Comparison of ENCODE assay signal across 15 mouse cellular contexts in the genomic region with DNA sequence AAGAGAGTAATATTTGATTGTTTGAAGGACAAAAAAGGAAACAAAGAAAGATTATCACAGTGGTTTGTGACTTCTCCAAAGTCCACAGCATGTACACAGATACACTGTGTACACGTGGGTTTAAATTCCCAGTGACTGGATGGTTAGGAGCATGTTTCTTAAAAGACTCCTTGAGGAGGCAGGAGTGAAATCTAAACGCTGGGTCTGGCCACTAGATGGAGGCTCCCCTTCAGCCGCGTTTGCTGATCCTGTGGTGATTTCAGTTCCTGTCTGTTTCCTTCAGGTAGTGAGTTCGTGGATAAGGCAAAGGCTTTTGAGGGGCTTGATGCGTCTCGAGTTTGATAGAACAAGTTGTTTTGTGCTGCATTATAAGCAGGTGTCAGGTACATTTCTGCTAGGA. TPM values are rescaled to one million over a fixed set of nuclear protein-coding genes. Genes with fewer than 3 reads are reported as not detected.
A peak's percentile ranks its signal among the peaks of the same experiment; 100 is the strongest.
DNase-seq lines count a peak whose midpoint lies in the region; ATAC-seq and TF ChIP-seq lines count a peak whose summit lies in the region.
"Had no signal": no experiment of that assay in that cellular context is flagged by ENCODE, and none has a peak within 500 bp of the region (broad histone marks: within the 10 kb centered on the region; RNA-seq: fewer than 3 reads in every experiment).

No protein-coding gene starts in this region.

- no peak for TF ChIP-seq EP300 in heart, postnatal 0 days (IDR thresholded peaks at IDR 0.05; ENCODE audit: low read depth)

- no peak overlapping the region for H3K27ac ChIP-seq in heart, postnatal 0 days (ENCODE audit: low read depth)
- H3K27ac ChIP-seq in midbrain, postnatal 0 days (ENCODE audit: low read depth, low read length), result no peak overlapping the region
- H3K27ac ChIP-seq in midbrain, embryonic 13.5 days, result no peak overlapping the region
- H3K27ac ChIP-seq: forebrain, embryonic 12.5 days; heart, embryonic 15.5 days; hindbrain, embryonic 10.5 days; kidney, embryonic 15.5 days had no signal

- 0 out of 2 replicates have a peak, but pooled peaks have one; percentile 9 for TF ChIP-seq CTCF in heart, postnatal 0 days (IDR thresholded peaks at IDR 0.05; ENCODE audit: low read depth)
- peak; percentile 40 for TF ChIP-seq CTCF in midbrain, postnatal 0 days (IDR thresholded peaks at IDR 0.05)
- TF ChIP-seq CTCF in Patski (IDR thresholded peaks at IDR 0.05), result peak; percentile 25

- H3K4me1 ChIP-seq in heart, postnatal 0 days (ENCODE audit: control insufficient read depth, insufficient read depth), result no peaks in the 10 kb centered on the region
- H3K4me1 ChIP-seq in midbrain, postnatal 0 days (ENCODE audit: insufficient read depth, low read length), result no peaks in the 10 kb centered on the region
- H3K4me1 ChIP-seq in midbrain, embryonic 13.5 days (replicated peaks), result no peaks in the 10 kb centered on the region
- H3K4me1 ChIP-seq: forebrain, embryonic 12.5 days; heart, embryonic 15.5 days; hindbrain, embryonic 10.5 days; kidney, embryonic 15.5 days had no signal

- H3K9ac ChIP-seq in heart, postnatal 0 days (replicated peaks; ENCODE audit: low read depth, low read length), result no peak overlapping the region
- no peak overlapping the region for H3K9ac ChIP-seq in midbrain, postnatal 0 days (replicated peaks; ENCODE audit: low read length, poor library complexity, severe bottlenecking)
- H3K9ac ChIP-seq in midbrain, embryonic 13.5 days (replicated peaks), result no peak overlapping the region
- H3K9ac ChIP-seq: forebrain, embryonic 12.5 days; heart, embryonic 15.5 days; kidney, embryonic 15.5 days had no signal

- peaks cover 62% of the 10 kb centered on the region for H3K36me3 ChIP-seq in heart, postnatal 0 days (replicated peaks; ENCODE audit: control insufficient read depth, insufficient read depth, low read length)
- no peaks in the 10 kb centered on the region; the same call in 1 of the 2 replicates for H3K36me3 ChIP-seq in midbrain, postnatal 0 days (ENCODE audit: insufficient read depth, low read length)
- peaks cover 25% of the 10 kb centered on the region for H3K36me3 ChIP-seq in midbrain, embryonic 13.5 days

- H3K27me3 ChIP-seq in heart, postnatal 0 days (ENCODE audit: control insufficient read depth, insufficient read depth, low read length), result no peaks in the 10 kb centered on the region
- no peaks in the 10 kb centered on the region for H3K27me3 ChIP-seq in midbrain, postnatal 0 days (ENCODE audit: insufficient read depth, low read length)
- no peaks in the 10 kb centered on the region for H3K27me3 ChIP-seq in midbrain, embryonic 13.5 days
- H3K27me3 ChIP-seq in Patski, result no peaks in the 10 kb centered on the region
- H3K27me3 ChIP-seq: forebrain, embryonic 12.5 days; heart, embryonic 15.5 days; kidney, embryonic 15.5 days had no signal

- in situ Hi-C loops in Patski (cut with MboI; ENCODE audit: low pct_unique_long_range_greater_than_20kb), result no loop called here

- 53% methylated on average over 7 of the region's 7 CpGs for WGBS in heart, postnatal 0 days
- WGBS in midbrain, postnatal 0 days, result 56% methylated on average over 7 of the region's 7 CpGs
- 60% methylated on average over 7 of the region's 7 CpGs for WGBS in midbrain, embryonic 13.5 days

- DNase-seq in heart, postnatal 0 days (ENCODE audit: low spot score), result no peak
- DNase-seq in heart, adult 11 months, result no peak
- peak; percentile 2 for DNase-seq in midbrain, postnatal 0 days (ENCODE audit: low spot score)
- no peak for DNase-seq in Patski (ENCODE audit: low read depth, low spot score)
- DNase-seq in retina, embryonic 14.5 days (ENCODE audit: low spot score), result no peak
- no peak for DNase-seq in cerebellum, postnatal 25 days
- DNase-seq: adrenal gland, postnatal 14 days; cerebellum, adult 8-10 months; lung, postnatal 36 days had no signal

- H3K4me2 ChIP-seq in heart, postnatal 0 days (ENCODE audit: low read depth, low read length), result no peak overlapping the region
- no peak overlapping the region for H3K4me2 ChIP-seq in midbrain, postnatal 0 days (ENCODE audit: low read depth, low read length, poor library complexity, severe bottlenecking)
- no peak overlapping the region for H3K4me2 ChIP-seq in midbrain, embryonic 13.5 days (replicated peaks)
- H3K4me2 ChIP-seq: forebrain, embryonic 12.5 days; heart, embryonic 15.5 days; kidney, embryonic 15.5 days had no signal

- CTCF ChIA-PET in Patski (lab: Charles Lee), result interaction anchor here (2.4 kb wide), 1 partner anchor 13 kb away, joined by 8 read pairs; no protein-coding TSS in a partner anchor

- no peak for ATAC-seq in heart, postnatal 0 days (ENCODE audit: insufficient read depth, low read depth)
- ATAC-seq in midbrain, postnatal 0 days (ENCODE audit: low FRiP score), result no peak
- ATAC-seq in midbrain, embryonic 13.5 days, result no peak
- no peak for ATAC-seq in Patski
- ATAC-seq: activated CD4-positive, CD25-positive, alpha-beta regulatory T cell, adult 4 months had no signal

- POLR2A ChIA-PET in Patski (lab: Charles Lee), result interaction anchor here (0.6 kb wide), 1 partner anchor 198 kb away, joined by 4 read pairs; no protein-coding TSS in a partner anchor

- no peak overlapping the region for H3K4me3 ChIP-seq in heart, postnatal 0 days (ENCODE audit: low read depth, low read length)
- no peak overlapping the region for H3K4me3 ChIP-seq in midbrain, postnatal 0 days (ENCODE audit: low read depth, low read length)
- no peak overlapping the region for H3K4me3 ChIP-seq in midbrain, embryonic 13.5 days (replicated peaks)
- H3K4me3 ChIP-seq: forebrain, embryonic 12.5 days; heart, embryonic 15.5 days; hindbrain, embryonic 10.5 days; kidney, embryonic 15.5 days had no signal

- H3K9me3 ChIP-seq in heart, postnatal 0 days (replicated peaks; ENCODE audit: control insufficient read depth, low read length), result no peaks in the 10 kb centered on the region
- no peaks in the 10 kb centered on the region for H3K9me3 ChIP-seq in midbrain, postnatal 0 days (ENCODE audit: low read length)
- H3K9me3 ChIP-seq in midbrain, embryonic 13.5 days, result no peaks in the 10 kb centered on the region
- H3K9me3 ChIP-seq: forebrain, embryonic 12.5 days; heart, embryonic 15.5 days; hindbrain, embryonic 10.5 days; kidney, embryonic 15.5 days had no signal

RNA-seq across cellular contexts. Expression of gene Slk, which starts 34.0 kb away (rescaled TPM):
- total RNA-seq in heart, postnatal 0 days (2014; rRNA removed; ENCODE audit: low replicate concordance), result 45.8 and 59.5 TPM in 2 replicates
- polyA plus RNA-seq in heart, postnatal 0 days (2015; fragmentation: Nextera tagmentation; extraction: Ambion mirVana), result 14.2 and 17.7 TPM in 2 replicates
- total RNA-seq in midbrain, postnatal 0 days (2014; rRNA removed), result 19.5 and 33.3 TPM in 2 replicates
- 2.7 and 4.0 TPM in 2 replicates for polyA plus RNA-seq in midbrain, postnatal 0 days (2015; fragmentation: Nextera tagmentation; extraction: Ambion mirVana)
- polyA plus RNA-seq in midbrain, embryonic 13.5 days (2015; fragmentation: Nextera tagmentation; extraction: Ambion mirVana), result 6.5 and 7.4 TPM in 2 replicates
- 50.5 TPM for polyA plus RNA-seq in Patski (2021)
